Mouse (Mus musculus) cerebellum, postnatal 4 days (tissue): ENCODE data around the gene Macf1.

Experiments used
- DNase-seq, 2 experiments: peaks; one replicate each; pipeline ENCODE4 v3.0.0; 2022; ENCODE audit warnings: low spot score in 2 of 2, mixed read lengths in 1 of 2

Gene Macf1

DNA sequence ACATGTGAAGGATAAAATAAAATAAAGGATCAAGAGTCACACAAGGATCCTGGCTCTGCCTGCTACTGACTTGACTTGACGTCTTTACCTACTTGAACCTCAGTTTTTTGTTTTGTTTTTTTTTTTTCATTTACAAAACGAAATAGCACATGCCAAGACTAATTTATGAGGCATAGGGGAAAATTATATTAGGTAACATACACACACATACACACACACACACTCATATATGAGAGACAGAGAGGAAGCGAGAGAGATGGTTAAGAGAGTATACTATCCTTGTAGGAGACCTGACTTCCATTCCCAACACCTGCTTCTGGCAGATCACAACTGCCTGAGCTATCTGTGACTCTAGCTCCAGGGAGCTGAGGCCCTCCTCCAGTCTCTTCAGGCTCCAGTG is at the start of gene Macf1:
Gene Macf1, minus strand, starts transcription at position 101 of the 400 bp plus-strand sequence.
- no peak for DNase-seq

DNA sequence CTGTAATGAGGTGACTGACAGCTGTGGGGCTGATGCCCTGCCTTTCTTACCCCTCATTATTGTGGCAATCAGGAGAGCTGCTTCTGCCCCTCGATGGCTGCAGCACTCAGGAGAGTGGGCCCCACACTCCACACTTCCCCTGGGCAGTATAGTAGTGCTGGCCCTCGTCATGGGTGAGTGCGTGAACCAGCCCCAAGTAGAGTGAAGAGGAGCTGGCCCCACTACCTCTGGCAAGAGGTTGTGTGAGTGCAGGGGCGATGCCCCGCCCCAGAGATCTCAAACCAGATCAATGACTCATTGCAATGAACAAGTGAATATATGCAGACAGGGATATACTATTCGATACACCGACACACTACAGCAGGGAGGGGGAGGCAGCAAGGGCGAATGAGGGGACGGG is 49.4 kb upstream of the Macf1 start:
- DNase-seq = no peak

- no peak for DNase-seq
Observed at GRCm38 (mm10) chr4:123732921-123733320, 48.8 kb upstream of the Macf1 start.

- DNase-seq = no peak
Observed at GRCm38 (mm10) chr4:123732163-123732910, 48.2 kb upstream of the Macf1 start.

DNA sequence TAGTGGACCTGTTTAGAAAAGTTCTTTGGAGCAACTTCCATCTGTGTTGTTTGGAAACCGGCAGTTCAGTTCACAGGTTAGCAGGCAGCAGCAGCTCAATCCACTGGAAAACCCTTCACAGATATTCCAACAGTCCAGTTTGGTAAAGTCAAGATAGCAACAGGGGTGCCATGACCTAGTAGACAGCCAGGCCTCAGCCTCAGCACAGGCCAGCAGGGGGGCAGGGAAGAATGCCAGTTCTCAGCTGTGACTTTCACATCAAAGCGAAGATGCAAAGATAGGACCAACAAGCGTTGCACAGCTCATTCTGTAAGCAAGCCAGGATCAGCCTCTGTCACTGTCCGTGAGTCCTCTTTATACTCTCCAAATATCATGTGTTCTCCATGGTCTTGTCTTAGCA is 37.6 kb upstream of the Macf1 start:
- DNase-seq = no peak

GRCm38 (mm10) chr4:123718434-123718780 is 34.2 kb upstream of the Macf1 start:
- DNase-seq = no peak

DNA sequence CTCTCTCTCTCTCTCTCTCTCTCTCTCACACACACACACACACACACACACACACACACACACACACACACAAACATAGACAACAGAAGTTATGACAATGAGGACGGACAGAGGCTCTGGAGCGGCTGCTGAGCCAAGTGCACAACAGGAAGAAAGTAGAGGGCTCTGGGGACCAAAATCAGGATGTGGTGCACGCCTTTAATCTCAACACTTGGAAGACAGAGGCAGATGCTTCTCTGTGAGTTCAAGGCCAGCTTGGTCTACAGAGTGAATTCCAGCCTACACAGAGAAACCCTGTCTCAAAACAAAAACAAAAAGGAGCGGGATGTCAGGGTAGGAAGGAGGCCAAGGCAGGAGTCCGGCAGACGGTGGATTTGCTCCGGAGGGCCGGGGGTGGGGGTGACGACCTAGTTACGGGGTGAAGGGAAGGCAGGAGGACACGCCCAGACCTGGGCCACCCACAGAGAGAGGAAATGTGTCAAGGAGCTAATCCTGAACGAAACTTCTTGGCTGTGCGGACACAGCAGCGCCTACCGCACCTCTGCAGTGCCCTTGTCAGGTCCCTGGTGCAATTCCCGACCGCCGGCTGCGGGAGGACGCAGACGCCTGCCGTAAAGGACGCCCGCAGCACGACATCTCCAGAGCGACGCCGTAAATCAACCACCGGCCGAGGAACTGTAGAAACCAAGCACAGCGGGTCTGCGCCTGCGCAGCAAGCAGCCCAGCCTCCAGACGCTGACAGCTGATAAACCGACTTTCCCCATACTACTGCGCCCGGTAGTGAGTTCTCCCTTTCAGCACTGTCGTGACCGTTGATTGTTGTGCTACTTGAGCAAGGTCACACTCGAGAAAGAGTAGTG is 33.6 kb upstream of the Macf1 start, which contains the start of gene Ndufs5:
Gene Ndufs5, minus strand, starts transcription at position 629 of the 860 bp plus-strand sequence.
- peak; percentile 94 to 96 for DNase-seq

- DNase-seq = no peak
Observed at GRCm38 (mm10) chr4:123712431-123712830, 28.3 kb upstream of the Macf1 start.

GRCm38 (mm10) chr4:123707340-123707739 is 23.2 kb upstream of the Macf1 start:
- no peak for DNase-seq

GRCm38 (mm10) chr4:123705340-123705739 is 21.2 kb upstream of the Macf1 start:
- no peak for DNase-seq

DNA sequence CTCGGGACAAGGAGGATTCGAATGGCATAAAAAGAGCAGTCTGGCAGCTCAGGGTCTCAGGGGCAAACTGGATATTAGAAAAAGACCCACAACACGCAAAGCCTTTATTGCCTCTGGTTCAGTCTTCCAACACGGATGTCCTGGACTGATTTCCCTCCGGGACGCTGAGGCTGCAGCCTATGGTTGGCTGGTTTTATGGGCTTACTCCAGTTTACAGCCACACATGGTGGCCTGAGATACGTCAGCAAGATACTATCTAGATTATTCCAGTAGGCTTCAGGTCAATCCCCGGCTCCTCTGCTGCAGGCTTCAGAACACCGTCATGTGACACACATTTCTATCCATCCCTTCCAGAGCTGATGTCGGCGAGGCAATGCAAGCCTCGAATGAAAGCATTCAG is 9.2 kb upstream of the Macf1 start:
- peak in 1 of 2 experiments; percentile 15 for DNase-seq

DNA sequence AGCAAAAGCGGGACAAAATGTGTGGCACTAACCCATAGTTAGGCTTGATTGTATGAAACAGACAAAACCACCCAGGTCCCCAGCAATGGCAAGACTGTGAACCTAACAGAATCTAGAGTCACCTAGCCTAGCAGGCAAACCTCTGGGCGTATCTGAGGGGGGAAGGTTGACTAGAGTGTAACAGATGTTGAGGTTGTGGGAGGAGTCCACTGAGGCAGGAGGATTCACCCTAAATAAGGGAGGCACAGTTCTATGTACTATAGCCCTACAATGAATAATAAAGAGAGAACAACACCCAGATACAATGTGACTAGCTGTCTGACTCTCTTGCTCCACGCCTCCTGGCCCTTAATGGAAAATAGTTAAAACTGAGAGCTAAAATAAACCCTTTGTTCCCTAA is 7.9 kb upstream of the Macf1 start:
- no peak for DNase-seq

GRCm38 (mm10) chr4:123690311-123690710 is 6.2 kb upstream of the Macf1 start:
- no peak for DNase-seq

DNA sequence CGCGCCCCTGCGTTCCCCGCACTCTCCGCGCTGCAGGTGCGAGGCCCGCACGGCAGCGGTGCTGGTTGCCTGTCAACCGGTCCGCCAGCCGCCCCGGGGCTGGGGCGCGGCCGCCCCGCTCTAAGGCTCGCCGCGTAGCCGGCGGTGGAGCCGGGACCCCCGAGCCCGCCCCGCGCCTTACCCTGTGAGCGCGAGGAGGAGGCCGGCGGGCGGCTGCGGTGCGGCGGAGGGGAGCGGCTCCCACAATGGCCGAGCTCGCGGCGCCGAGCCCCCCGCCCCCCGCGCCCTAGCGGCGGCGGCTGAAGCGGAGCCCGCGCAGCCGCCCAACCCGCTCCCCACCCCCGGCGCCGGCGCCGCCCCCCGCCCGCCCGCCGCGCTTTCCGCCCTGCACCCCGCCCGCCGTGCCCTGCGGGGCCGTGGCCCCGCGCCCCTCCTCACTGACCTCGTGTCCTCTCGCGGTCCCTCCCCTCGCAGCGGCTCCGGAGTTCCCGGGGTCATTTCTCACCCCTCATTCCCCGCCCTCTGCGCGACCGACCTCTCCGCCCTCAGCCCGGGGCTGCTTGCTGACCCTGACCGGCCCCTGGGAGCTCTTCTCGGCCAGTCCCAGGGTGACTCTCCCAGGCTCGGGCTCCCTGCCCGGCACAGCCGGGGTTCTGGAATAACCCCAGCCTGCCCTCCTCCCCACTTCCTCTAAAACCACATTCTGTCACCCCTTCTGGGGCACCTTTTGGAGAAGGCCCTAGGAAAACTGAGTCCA is 3.0 kb upstream of the Macf1 start:
- DNase-seq = peak; percentile 23 to 57

- peak in 1 of 2 experiments; percentile 22 for DNase-seq
Observed at GRCm38 (mm10) chr4:123686368-123687024, 2.3 kb upstream of the Macf1 start.

DNA sequence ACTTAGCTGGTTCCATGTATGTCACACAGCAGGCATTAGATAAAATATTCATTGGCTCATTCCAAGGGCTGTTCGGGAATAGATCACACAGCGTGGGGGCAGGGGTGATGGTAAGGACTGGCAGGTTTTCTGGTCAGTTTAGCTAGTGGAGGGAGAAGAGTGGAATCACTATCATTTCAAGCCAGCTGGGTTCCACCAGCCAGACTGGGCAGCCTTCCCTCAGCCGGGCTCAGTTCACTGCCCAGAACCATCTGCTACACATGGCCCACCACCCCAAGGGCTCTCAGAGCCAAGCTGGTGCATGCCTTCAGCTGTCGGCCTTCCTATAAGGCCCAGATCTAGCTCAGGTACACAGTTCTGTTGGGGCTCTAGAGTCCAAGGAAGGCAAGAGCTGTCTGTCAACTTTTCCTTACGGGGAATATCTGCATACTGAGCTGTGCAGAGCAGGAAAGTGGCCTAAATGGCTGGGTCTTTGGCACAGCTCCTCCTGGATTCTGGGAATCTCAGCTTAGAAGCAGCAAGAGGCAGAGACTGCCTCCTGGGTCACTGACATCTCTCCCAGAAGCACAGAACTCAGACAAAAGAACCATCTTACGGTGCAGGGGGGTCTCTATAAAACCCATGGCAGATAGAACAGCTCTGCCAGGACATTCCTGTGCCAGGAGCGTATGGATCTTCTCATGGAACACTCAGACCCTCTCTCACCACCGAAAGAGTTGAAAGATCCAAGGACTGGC is 1.5 kb upstream of the Macf1 start:
- peak; percentile 26 to 64 for DNase-seq

DNA sequence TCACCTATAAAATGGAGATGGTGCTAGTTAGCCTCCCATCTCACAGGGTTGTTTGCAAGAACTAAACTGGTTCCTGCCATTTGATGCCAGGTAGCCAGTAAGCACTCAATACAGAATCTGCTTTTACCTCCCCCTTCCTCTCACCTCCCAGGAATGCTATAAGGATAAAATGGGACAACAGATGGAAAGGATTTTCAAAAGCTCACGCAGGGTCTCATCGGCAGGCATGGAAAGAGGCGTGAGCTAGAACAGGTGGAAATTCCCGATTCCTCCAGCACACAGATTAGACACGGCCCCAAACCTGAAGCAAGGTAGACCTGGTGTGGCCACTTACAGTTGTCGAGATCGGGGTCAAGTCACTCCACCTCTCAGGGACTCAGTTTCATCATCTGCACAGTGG is 886 bp upstream of the Macf1 start:
- no peak for DNase-seq

DNA sequence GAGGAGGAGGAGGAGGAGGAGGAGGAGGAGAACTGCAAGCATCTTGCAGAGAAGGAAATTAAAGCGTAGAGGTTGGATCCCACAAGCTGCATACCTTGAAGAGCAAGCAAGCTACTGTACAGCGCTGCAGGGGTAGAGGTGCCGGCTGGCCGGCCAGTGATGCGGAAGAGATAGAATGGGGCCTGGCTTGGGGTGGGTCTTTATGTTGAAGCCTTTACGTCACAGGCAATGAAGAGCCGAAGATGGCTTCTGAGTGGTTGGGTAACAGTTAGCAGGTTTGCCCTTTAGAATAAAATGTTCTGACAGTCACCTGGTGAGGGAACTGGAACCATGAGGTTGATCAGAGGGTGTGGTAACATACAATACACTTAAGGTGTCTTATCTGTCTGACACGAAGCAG is 1.9 kb downstream of the Macf1 start:
- no peak for DNase-seq

DNA sequence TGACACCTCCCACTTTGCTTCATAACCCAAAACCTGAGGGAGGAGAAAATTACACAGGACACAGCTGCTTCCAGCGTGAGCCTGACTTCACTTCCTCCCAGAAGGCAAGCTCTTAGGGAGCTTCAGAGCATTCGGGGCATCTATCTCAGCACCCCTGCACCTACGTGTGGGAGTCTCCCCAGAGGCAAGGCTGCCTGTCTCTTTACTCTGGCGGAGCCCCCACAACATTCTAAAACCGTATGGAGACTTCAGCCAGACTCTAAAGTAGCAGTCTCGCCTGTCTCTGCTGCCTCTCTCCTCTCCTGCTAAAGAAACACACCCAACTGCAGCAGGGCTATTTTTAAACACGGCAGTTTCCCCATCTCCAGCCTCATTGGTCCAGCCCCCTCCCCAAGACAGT is 3.2 kb downstream of the Macf1 start:
- no peak for DNase-seq

DNA sequence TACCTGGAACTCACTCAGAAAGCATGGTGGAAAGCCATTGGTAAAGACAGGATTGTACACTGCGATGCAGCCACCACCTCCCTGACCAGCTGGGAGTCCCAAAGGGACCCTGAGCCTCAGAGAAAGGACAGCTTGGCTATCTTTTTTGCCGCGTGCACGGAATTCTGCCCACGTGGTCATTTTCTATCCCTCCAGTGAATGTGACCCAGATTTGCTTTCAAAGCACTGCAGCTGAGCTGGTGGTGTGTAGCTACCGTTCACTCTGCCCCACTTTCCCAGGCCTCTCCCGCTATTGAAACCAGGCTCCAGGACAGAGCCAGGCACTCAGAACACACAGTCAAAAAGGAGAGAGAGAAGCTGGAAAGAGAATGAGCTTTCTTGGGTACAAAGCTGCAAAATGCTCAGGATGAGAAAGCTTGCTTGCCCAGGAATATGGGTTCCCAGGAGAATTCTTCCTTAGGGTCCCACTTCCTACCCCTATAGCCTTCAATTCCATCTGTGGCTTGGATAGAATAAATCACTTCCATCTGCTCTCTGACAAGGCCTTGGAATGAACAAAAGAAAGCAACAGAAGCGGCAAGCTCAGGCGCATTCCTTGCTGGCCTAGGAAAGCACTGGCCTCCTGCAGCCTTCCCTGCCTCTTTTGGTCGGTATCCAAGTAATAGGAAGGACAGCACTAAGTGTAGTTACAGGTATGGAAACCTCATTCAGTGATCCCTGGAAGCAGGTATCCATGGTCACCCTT is 6.9 kb downstream of the Macf1 start:
- DNase-seq = no peak
